Mouse (Mus musculus): Measurements from ENCODE around the gene Slc46a2. TPM values are rescaled to one million over a fixed set of nuclear protein-coding genes. Genes with fewer than 3 reads are reported as not detected.

The Slc46a2 gene
- total RNA-seq (2021): not detected
- long read RNA-seq, experiment 1: 0 reads
- long read RNA-seq, experiment 2: 0 reads

- DNase-seq: no peak
Measured at GRCm38 (mm10) chr4:59914608-59915403, at the start of gene Slc46a2. Slc46a2 (minus strand) TSS chr4:59915056.

DNA sequence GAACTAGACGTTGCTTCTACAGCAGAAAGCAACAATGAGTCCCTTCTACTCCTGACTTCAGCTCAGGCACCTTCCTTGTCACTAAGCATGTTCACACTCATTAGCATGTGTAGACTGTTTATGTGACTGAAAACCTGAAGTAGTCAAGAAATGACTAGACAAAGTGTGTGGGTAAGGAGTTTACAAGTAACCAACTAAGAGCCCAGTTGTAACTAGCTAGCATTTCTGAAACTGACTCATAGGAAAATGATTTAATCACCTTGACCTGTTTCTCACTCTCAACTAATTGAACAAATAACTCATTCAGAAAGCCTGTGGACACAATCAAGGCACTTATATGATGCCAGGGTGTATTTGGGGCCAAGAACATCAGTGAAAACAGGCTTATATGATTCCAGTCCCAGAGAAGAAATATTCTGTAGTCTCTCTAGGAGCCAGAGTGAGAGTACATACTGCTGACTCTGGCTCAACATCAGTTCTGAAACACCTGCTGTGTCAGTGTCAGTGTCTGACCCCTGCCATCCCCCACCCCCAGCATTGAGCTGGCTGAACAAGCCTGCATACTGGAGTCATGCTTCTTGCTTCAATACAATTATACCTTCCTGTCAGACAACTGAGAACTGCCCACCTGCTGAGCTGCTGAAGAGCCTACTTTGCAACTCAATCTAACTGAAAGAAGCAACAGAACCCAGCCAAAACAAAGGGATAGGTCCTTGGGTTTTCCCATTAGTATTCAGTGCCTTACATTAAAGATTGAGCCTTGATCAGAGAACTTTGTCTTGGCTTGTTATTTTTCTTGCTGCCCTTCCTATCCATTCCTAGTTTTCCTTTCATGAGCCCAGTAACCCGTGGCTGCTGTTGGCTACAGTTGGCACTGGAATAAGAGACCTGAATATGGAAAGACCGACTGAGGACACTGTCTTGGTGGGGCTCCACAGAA, 48.8 kb upstream of the Slc46a2 start, which contains the start of gene Mup6:
Gene Mup6, plus strand, starts transcription at position 890 of the 940 bp plus-strand sequence.
- DNase-seq: no peak

GRCm38 (mm10) chr4:59960610-59961009, 45.8 kb upstream of the Slc46a2 start, which contains the start of gene Mup4:
Mup4 (minus strand) TSS chr4:59960710.
- DNase-seq: no peak

DNA sequence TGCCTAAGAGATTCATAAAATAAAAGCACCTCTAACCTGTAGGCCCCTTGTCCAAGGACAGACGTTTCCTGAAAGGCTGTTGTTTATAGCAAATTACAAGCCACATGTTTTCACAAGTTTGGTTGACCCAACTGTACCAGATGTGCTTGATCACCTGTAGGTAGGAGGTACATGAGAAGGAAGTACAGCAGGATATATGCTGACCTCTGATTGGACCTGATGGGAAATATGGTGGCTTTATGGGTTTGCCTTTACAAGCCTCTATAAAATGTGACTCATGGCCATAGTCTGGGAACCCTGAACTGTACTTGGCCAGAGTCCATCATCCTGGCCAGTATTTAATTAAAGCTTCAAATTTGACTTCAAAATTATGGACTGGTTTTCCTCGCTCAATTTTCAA, 22.7 kb upstream of the Slc46a2 start:
- DNase-seq: no peak

GRCm38 (mm10) chr4:59932505-59933281, 17.8 kb upstream of the Slc46a2 start:
- DNase-seq: no peak

GRCm38 (mm10) chr4:59928347-59928746, 13.5 kb upstream of the Slc46a2 start:
- peak; percentile 32 for DNase-seq

DNA sequence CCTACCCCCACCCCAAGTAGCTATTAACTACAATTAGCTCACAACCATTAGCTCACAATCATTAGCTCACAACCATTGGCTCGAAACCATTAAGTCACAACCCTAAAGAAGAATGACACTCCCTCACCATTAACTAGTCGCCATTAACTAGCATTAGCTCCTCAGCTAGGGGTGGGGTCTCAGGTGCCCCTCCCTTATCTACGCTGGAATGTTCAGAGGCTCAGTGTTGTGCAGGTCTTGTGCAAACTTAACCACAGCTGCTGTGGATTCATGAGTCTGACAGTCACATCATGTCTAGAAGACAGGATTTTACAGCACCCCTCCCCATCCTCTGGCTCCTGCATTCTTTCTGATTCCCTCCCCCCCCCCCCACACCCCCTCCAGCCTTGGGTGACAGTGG, 12.8 kb upstream of the Slc46a2 start:
- DNase-seq: no peak

- DNase-seq: no peak
Measured at GRCm38 (mm10) chr4:59925082-59925481, 10.2 kb upstream of the Slc46a2 start.

DNA sequence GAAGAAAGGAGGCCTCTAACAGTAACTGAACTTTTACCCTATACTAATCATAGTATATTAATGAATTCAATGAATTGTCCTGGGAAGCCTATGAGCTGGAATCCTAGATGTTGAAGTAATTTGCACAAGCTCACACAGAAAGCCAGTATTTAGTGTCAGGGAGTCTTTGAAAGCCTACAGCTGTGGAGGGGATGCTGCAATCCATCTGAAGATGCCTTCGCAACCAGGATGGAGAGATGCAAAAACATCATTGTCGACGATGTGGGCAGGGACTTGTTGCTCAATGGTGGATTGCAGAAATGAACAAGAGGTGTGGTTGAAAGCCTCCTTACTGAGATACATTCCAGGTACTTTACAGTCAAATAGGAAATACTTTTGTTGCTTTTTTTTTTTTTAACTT, 3.1 kb upstream of the Slc46a2 start:
- no peak for DNase-seq

DNA sequence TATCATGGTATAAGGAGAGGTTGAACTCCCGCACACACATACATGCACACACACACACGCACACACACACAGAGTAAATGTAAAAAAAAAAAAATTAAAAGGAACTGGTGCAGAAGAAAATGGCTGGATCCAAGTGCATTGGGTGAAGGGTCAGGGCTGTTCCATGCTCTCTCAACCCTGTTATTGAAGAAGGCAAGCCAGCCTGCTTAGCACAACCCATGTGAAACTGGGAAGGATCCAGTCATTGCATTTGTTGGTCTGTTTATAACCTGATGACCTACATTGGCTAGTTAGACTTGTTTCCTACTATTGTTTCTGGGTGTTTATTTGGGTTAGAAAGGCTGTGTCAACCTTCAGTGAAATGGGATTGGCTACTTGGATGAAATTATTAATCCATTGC, 6.1 kb downstream of the Slc46a2 start:
- no peak for DNase-seq

DNA sequence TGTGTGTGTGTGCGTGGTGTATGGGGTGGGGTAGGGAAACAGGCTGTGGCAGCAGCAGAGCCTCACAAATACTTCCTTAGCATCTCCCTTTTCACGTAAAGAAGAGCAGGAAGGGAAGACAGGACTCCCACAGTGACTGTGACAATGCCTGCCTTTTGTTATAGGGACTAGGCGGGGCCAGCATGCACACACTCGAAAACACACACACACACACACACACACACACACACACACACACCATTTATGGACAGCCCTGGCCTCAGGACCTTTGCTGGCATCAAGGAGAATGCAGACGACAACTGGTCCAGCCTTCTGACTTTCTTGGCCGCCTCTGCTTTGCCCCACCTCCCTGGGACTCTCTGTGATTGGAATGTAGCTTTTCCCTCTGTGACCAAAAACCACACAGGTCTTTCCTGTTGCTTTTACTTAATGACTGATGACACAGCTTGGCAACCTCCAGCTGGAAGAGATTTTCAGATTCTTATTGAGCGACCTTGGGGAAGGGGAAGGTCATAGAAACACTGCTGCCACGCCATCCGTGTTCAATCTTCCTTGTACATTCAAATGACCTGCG, 7.1 kb downstream of the Slc46a2 start:
- no peak for DNase-seq

DNA sequence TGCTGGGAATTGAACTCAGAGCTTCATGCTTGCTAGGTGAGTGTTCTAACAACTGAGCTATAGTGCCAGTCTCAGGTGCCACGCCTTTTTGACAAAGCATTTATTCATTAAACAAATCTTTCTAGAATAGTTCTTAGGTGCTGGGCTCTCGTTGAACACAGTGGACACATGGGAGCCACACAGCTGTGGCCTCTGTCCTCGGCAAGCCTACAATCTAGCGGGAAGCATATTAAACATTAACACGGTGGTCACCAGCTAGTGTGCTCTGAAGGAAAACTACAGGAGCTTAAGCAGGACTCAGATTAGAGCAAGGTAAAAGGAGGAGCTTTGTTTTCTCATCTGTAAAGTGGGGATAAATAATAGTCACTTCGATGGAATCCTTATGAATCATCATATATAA, 7.8 kb downstream of the Slc46a2 start:
- no peak for DNase-seq

- no peak for DNase-seq
Measured at GRCm38 (mm10) chr4:59902547-59902946, 12.3 kb downstream of the Slc46a2 start.

DNA sequence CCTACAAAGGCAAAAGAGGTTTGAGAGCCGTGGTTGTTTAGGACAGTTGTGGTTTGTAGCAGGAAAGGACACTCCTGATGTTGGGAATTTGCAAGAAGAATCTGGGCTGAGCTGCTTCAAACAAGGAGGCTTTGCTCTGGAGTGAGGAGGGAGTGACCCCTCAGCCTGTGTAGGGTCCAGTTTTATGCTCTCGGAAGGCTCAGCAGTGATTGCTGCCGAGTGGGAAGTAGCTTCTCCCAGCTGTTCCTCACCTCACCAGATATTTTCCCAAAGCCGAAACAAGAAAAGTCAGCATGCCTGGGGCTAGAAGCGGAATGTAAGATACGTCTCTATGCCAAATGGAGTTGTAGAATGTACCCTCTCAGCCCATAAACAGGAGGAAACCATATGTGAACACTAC, 13.0 kb downstream of the Slc46a2 start:
- no peak for DNase-seq

DNA sequence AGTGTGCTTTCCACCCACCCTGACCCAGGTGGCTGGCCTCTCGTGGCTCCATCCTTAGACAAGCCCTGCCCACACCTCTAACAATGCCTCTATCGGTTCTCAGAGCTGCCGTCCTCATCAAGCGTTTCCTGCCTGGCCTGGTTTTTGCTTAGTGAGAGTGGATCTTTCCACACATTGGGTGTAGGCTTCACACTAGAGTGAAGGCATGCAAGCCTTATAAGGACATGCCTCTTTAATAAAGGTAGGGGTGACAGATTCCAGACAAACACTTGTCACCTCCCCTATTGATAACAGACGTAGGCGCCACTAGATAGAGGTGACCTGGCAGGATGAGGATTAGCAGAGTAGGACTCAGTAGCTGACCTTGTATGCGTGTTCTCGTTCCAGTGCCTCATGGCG, 16.3 kb downstream of the Slc46a2 start:
- DNase-seq: no peak

- DNase-seq: no peak
Measured at GRCm38 (mm10) chr4:59897814-59898520, 16.9 kb downstream of the Slc46a2 start.

- no peak for DNase-seq
Measured at GRCm38 (mm10) chr4:59896000-59896399, 18.9 kb downstream of the Slc46a2 start.

DNA sequence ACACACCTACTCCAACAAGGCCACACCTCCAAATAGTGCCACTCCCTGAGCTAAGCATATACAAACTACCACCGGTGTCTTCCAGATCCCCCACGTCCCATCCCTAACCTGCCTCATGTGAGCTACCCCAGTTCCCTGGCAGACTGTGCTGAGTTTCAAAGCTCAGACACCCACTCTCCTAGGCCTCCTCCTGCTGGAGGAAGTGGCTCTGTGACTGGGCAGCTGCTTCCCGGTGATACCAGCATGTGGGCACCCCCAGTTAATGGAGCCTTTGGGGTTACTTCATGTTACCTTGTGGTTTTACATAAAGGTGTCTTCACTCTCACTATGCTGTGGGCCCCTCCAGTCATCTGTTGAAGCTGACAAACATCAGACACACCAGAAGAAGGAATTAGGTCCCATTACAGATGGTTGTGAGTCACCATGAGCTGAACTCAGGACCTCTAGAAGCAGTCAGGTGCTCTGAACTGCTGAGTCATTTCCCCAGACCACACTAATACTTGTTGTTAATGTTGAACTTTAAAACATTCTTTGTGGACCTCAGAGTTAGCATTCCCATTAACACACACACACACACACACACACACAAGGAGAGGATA, 19.8 kb downstream of the Slc46a2 start:
- no peak for DNase-seq

DNA sequence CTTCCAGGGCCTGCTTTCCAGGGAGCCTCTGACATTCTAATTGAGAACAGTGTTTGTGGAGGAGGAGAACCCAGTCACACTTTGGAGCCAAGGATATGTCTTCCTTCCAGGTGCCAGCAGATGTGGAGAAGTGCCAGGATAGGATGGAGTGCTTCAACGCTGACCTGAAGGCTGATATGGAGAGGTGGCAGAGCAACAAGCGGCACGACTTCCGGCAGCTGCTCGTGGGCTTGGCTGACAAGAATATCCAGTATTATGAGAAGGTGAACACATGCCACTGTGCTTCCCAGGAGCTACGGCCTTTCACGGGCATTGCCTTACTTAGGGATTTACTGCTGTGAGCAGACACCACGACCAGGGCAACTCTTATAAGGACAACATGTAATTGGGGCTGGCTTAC, 20.4 kb downstream of the Slc46a2 start:
- DNase-seq: no peak

GRCm38 (mm10) chr4:59892731-59893130, 22.1 kb downstream of the Slc46a2 start:
- no peak for DNase-seq

Measured in gastrocnemius, postnatal 25 days (tissue).